Mouse (Mus musculus) limb, embryonic 11.5 days (tissue): ENCODE measurements around the gene Clec2g. TPM values are rescaled to one million over a fixed set of nuclear protein-coding genes. Genes with fewer than 3 reads are reported as not detected.
A peak's percentile ranks its signal among the peaks of the same experiment; 100 is the strongest.
"Not testable (repeated sequence)": the region's sequence is repeated elsewhere in the genome, so short reads cannot be mapped to it uniquely, and the experiment has no call there.

ENCODE experiments used
- ATAC-seq: fragments of 200-750 bp; cut with Nextera tagmentation; 2 replicates; pipeline ENCODE4 v1.8.0; 2017; ENCODE audit warnings: low read depth; ENCODE audit not compliant: insufficient number of reproducible peaks, low FRiP score, low TSS enrichment
- DNase-seq: peaks from one replicate; pipeline ENCODE4 v3.0.0-alpha.2; 2015; ENCODE audit warnings: low spot score
- H3K27ac ChIP-seq: fragments of 300-500 bp; sonication (generic); replicated peaks from 2 replicates; pipeline ENCODE4 v1.5.1; 2014; ENCODE audit warnings: low read depth, mild to moderate bottlenecking, low read length
- H3K27me3 ChIP-seq: fragments of 300-500 bp; sonication (generic); 2 replicates; pipeline ENCODE4 v1.6.1; 2014; ENCODE audit warnings: mild to moderate bottlenecking, low read length, mixed read lengths; ENCODE audit not compliant: control insufficient read depth, insufficient read depth
- H3K36me3 ChIP-seq: fragments of 300-500 bp; sonication (generic); 2 replicates; pipeline ENCODE4 v1.6.1; 2014; ENCODE audit warnings: mild to moderate bottlenecking, low read length, moderate library complexity, mixed read lengths; ENCODE audit not compliant: control insufficient read depth, insufficient read depth
- H3K4me1 ChIP-seq: fragments of 300-500 bp; sonication (generic); 2 replicates; pipeline ENCODE4 v1.6.1; 2014; ENCODE audit warnings: low read length, mixed read lengths; ENCODE audit not compliant: control insufficient read depth, insufficient read depth
- H3K4me2 ChIP-seq: fragments of 300-500 bp; sonication (generic); 2 replicates; pipeline ENCODE4 v1.6.1; 2014; ENCODE audit warnings: low read depth, mild to moderate bottlenecking, moderate library complexity; ENCODE audit not compliant: severe bottlenecking
- H3K4me3 ChIP-seq: fragments of 300-500 bp; sonication (generic); 2 replicates; pipeline ENCODE4 v1.5.1; 2014; ENCODE audit warnings: low read depth, low read length
- H3K9ac ChIP-seq: fragments of 300-500 bp; sonication (generic); 2 replicates; pipeline ENCODE4 v1.6.1; 2014; ENCODE audit warnings: mild to moderate bottlenecking, low read length
- H3K9me3 ChIP-seq: fragments of 300-500 bp; sonication (generic); 2 replicates; pipeline ENCODE4 v1.6.1; 2016; ENCODE audit warnings: low read length; ENCODE audit not compliant: control insufficient read depth
- WGBS: fragments of 180-500 bp; shearing (Covaris S2); extraction: QIAGEN DNeasy Blood & Tissue Kit; methylation state at CpG from one replicate; pipeline ENCODE4 v1.1.7; 2014; 5-methylcytosine and 5-hydroxymethylcytosine counted together
- polyA plus RNA-seq: library from polyadenylated mRNA; unstranded; fragments of >200 nt; fragmentation: Nextera tagmentation; extraction: Ambion mirVana; gene quantifications from 2 replicates; pipeline ENCODE4 v1.2.1, GENCODE M21; 2014

Gene Clec2g
- polyA plus RNA-seq, 1 experiment from 2014 or later, result not detected

DNA sequence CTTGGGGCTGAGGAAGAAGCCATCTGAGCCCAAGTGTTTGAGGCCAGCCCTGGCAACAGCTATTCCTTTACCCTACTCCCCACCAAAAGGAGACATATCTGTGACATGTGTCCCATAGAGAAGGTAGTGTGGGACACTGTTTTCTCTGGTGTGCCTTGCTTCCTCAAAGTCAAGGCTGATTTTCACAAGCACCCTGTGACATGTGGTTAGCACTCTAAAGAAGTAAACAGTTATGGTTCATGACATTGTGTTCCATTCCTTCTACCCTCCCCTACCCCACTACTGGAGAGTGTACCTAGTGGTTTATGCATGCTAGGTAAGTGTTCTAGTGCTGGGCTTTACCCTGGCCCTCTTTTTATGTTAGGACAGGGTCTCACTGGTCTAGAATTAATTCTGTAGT lies 42.0 kb downstream of the Clec2g start:
- no peak for ATAC-seq
- DNase-seq, result no peak
- Histone ChIP-seq H3K27ac (no peak overlapping the region), H3K36me3 (no peaks in the 10 kb centered on the region), H3K4me3 (no peak overlapping the region), H3K9ac (no peak overlapping the region), H3K9me3 (no peaks in the 10 kb centered on the region), H3K4me2 (no peak overlapping the region), H3K27me3 (no peaks in the 10 kb centered on the region), H3K4me1 (no peaks in the 10 kb centered on the region)

DNA sequence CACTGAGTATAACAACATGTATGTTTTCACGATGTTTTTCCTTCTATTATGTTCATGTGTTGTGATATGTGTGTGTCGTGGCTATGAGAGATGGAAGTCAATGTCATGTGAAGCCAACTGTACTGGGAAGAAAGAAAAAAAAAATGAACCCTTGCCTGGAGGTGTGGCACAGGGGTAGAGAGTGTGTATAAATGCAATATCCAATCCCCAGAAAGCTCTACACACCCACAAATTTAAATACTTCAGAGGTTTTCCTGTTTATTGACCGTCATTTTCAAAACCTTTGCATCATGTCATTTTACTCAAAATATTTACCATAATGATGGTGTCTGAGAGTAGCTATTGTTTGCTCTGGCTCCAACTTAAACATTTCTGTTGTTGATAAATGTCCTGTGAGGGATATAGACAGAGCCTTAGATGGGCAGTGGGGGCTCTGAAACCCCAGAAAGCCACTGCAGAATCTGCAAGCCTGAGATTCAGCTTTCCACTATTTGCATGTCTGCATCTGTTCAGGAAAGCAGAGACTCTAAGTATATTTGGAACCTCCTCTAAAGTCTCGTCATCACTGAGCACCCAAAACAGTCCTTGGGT lies 47.9 kb downstream of the Clec2g start:
- H3K4me1 ChIP-seq, result not testable (repeated sequence)

DNA sequence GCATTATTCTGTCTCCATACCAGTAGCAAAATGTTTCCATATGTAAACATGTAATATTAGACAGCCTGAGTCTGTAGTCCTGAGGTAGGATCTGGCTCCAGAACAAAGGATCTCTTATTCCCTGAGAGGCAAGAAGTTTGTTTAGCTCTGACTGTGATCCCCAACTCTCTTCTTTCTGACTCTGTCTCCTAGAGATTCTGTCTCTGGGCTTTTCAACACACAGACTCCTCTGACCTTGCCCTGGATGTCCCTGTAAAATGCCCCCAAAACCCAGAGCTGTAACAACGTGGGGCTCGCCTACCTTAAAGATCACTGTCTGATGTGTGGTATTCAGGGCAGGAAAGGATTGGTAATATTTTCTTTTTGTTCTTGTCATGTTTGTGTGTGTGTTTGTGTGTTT lies 58.2 kb downstream of the Clec2g start:
- no peak; the same call in 1 of the 2 replicates for ATAC-seq
- no peaks in the 10 kb centered on the region for H3K36me3 ChIP-seq
- H3K27ac ChIP-seq, result no peak overlapping the region
- no peak overlapping the region for H3K4me3 ChIP-seq
- H3K9me3 ChIP-seq, result no peaks in the 10 kb centered on the region
- H3K4me1 ChIP-seq, result no peaks in the 10 kb centered on the region
- DNase-seq, result no peak
- H3K27me3 ChIP-seq, result no peaks in the 10 kb centered on the region
- H3K4me2 ChIP-seq, result no peak overlapping the region
- WGBS, result 79% methylated on average over 2 of the region's 2 CpGs
- no peak overlapping the region for H3K9ac ChIP-seq

More for the DNA sequence above, 47.9 kb downstream of the Clec2g start:
- not testable (repeated sequence) for DNase-seq, H3K9me3 ChIP-seq, H3K4me2 ChIP-seq, H3K36me3 ChIP-seq, H3K4me3 ChIP-seq, H3K27ac ChIP-seq, H3K27me3 ChIP-seq, H3K9ac ChIP-seq, ATAC-seq
- WGBS, result 88% methylated on average over 4 of the region's 4 CpGs

DNA sequence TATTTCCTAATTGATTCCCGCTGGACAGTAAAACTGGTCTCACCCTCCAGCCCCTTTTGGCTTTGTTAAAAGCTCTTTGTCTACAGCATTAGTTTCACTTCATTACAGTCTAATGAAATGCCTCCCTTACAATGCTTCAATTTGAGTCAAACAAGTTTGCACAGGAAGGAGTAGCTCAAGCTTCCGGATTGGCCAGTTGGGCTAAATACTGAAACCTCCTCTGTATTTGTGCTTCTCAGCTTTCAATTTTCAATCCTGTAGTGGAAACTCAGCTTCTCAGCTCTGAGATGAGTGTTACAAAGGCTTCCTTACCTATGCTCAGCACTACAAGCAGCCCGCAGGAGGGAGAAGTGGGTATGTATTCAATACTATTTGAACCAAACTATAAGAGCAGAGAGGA lies 58.6 kb downstream of the Clec2g start:
- no peaks in the 10 kb centered on the region for H3K36me3 ChIP-seq
- WGBS, result 77% methylated on average over 3 of the region's 3 CpGs
- no peak overlapping the region for H3K4me3 ChIP-seq
- DNase-seq (no peak), ATAC-seq (0 out of 2 replicates have a peak, but pooled peaks have one; percentile 44)
- H3K4me1 ChIP-seq, result no peaks in the 10 kb centered on the region
- H3K27ac ChIP-seq, result no peak overlapping the region
- no peaks in the 10 kb centered on the region for H3K27me3 ChIP-seq
- no peaks in the 10 kb centered on the region for H3K9me3 ChIP-seq
- H3K9ac ChIP-seq, result no peak overlapping the region
- H3K4me2 ChIP-seq, result no peak overlapping the region

DNA sequence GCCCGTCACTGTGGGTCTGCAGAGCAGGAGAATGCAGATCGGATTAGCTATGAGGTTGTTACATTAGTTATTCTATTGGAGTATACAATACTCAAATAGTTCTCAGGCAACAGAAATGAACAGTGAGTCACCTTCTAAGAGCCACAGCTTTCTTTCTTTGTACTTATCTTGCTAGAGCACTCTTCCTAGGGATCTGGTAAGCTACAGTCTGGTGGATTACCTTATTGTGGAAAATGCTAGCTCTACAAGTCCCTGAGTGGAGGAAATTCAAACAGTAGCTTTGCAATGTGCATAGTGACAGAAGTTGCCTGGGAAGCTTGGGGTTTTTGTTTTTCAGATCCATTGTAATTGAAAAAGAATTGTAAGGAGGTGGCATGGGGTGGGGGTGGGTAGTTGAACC lies 59.0 kb downstream of the Clec2g start:
- no peak for DNase-seq
- no peaks in the 10 kb centered on the region for H3K4me1 ChIP-seq
- no peak overlapping the region for H3K9ac ChIP-seq
- no peak for ATAC-seq
- WGBS, result 96% methylated on average over 2 of the region's 2 CpGs
- no peaks in the 10 kb centered on the region for H3K9me3 ChIP-seq
- no peak overlapping the region for H3K27ac ChIP-seq
- H3K36me3 ChIP-seq, result no peaks in the 10 kb centered on the region
- H3K4me3 ChIP-seq, result no peak overlapping the region
- H3K4me2 ChIP-seq, result no peak overlapping the region
- H3K27me3 ChIP-seq, result no peaks in the 10 kb centered on the region

DNA sequence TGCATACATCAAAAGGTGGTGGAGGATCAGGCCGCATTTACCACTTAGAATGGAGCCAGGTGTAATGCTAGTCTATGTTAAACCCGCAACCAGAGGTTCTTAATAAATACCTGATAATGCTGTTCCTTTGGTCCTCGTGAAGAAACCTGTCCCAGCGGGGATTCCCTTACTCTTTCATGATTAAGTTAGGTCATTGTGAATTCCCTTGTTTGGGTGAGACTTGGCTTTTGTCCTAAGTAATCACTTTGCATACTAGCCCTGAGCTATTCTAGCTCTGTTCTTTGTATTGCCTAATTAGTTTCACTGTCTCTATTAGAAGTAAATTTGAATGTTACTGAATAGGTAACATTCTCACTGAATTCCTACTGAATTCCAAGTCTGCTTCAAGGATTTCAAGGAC lies 60.2 kb downstream of the Clec2g start:
- H3K4me2 ChIP-seq, result no peak overlapping the region
- no peak overlapping the region for H3K4me3 ChIP-seq
- 83% methylated on average over 4 of the region's 4 CpGs for WGBS
- no peaks in the 10 kb centered on the region for H3K36me3 ChIP-seq
- no peaks in the 10 kb centered on the region for H3K4me1 ChIP-seq
- no peak overlapping the region for H3K27ac ChIP-seq
- ATAC-seq (no peak), DNase-seq (no peak)
- H3K27me3 ChIP-seq, result no peaks in the 10 kb centered on the region
- no peaks in the 10 kb centered on the region for H3K9me3 ChIP-seq
- H3K9ac ChIP-seq, result no peak overlapping the region

DNA sequence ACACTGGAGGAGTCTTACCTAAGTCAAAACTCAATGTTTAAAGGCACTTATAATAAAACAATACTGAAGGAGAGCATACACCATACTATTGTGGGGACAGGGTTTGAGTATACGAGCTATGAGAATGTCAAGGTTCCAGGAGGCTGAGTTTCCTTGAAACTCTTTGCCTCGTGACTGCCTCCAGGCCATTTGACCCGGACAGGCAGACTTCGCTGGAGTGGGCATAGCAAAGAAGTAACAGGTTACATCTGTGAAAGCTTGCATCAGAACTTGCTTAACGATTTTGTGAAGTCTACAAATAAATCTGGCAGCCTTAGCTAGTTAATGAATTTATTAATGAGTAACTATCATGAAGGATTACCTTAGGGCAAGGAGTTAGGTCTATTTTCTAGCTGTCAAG lies 60.6 kb downstream of the Clec2g start:
- 58% methylated on average over 5 of the region's 5 CpGs for WGBS
- no peak for ATAC-seq
- H3K4me1 ChIP-seq, result no peaks in the 10 kb centered on the region

DNA sequence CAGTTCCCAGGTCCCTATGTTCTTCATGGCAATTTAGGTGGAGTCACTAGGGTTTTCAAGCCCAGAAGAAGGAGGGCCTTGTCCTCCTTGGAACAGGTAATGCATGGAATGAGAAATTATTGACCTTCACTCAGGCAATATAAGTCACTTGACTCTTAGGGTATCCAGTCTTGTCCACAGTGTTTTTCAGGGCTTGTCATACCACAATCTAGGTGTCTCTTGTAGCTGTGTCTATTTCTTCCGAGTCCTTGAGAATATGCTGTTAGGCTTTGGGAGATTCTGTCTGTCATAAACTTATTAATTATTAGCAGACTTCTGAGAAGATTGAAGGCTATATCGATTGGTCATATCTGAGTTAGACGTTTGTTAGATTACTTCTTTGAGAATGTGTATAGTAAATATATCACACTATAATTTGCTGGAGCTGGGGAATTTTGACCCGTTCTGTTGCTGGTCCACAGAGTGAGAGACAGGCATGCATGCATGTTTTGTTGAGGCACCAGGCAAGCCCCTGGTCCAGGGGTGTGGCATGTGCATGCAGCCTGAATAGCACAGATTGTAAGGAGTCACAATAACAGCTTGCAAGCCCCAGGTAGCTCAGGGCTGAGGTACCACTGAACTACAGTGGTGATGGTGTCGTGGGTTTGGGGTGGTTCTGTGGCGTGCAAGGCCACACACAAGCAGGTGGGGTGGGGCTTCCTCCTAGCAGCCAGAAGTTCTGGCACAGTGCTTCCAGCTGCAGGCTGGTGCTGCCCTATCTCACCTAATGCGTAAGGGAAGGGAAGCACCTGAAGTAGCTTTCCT lies 61.3 kb downstream of the Clec2g start:
- H3K9ac ChIP-seq, result no peak overlapping the region
- ATAC-seq (no peak), DNase-seq (no peak)
- H3K4me3 ChIP-seq, result no peak overlapping the region
- no peaks in the 10 kb centered on the region for H3K36me3 ChIP-seq
- H3K27me3 ChIP-seq, result no peaks in the 10 kb centered on the region
- H3K27ac ChIP-seq, result no peak overlapping the region
- WGBS, result 90% methylated on average over 7 of the region's 7 CpGs
- H3K4me1 ChIP-seq, result no peaks in the 10 kb centered on the region
- H3K4me2 ChIP-seq, result no peak overlapping the region
- no peaks in the 10 kb centered on the region for H3K9me3 ChIP-seq

More for the DNA sequence above, 60.6 kb downstream of the Clec2g start:
- no peaks in the 10 kb centered on the region for H3K27me3 ChIP-seq
- H3K4me3 ChIP-seq, result no peak overlapping the region
- H3K9me3 ChIP-seq, result no peaks in the 10 kb centered on the region
- H3K27ac ChIP-seq, result no peak overlapping the region
- no peaks in the 10 kb centered on the region for H3K36me3 ChIP-seq
- no peak overlapping the region for H3K4me2 ChIP-seq
- DNase-seq, result no peak
- H3K9ac ChIP-seq, result no peak overlapping the region
